Mouse (Mus musculus) frontal cortex, adult (tissue): ENCODE data around the gene Car5b.

ENCODE experiments used
- ATAC-seq: cut with Nextera tagmentation; 2 replicates; pipeline ENCODE4 v1.9.2; 2017; ENCODE audit warnings: mild to moderate bottlenecking, moderate library complexity, mixed read lengths; ENCODE audit not compliant: low TSS enrichment

The Car5b gene

DNA sequence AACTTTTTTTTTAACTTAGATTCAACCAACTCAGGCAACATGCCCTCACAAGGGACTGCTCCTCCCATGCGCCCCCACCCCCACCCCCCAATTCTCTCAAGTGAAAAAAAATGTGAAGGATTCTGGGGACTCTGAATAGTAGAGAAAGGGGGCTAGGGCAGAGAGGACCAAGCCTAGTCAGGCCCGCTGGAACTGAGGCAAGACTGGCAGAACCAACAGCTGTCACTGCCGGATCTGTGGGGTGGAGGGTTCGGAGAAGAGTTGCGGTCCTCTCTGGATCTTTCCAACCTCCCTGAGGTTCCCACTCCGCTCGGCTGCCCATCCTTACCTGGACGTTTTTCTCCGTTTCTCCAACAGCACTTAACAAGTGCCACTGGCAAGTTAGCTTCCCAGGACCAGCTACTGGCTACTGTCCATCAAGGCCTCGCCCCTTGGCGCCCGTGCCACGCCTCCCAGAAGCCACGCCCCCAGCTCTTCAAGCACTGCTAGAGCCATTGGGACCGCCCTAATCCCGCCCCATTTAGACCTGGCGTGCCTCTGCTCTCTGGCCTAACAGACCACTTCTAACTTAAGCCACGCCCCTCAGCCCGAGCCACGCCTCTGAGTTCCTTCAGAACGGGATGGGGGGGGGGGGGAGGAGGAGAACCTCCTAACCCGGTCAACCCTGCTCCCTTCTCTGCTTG lies at the start of gene Car5b:
Car5b (minus strand) TSS at position 391 of the 683 bp plus-strand sequence.
- peak; percentile 78; the same call in 1 of the 2 replicates for ATAC-seq

DNA sequence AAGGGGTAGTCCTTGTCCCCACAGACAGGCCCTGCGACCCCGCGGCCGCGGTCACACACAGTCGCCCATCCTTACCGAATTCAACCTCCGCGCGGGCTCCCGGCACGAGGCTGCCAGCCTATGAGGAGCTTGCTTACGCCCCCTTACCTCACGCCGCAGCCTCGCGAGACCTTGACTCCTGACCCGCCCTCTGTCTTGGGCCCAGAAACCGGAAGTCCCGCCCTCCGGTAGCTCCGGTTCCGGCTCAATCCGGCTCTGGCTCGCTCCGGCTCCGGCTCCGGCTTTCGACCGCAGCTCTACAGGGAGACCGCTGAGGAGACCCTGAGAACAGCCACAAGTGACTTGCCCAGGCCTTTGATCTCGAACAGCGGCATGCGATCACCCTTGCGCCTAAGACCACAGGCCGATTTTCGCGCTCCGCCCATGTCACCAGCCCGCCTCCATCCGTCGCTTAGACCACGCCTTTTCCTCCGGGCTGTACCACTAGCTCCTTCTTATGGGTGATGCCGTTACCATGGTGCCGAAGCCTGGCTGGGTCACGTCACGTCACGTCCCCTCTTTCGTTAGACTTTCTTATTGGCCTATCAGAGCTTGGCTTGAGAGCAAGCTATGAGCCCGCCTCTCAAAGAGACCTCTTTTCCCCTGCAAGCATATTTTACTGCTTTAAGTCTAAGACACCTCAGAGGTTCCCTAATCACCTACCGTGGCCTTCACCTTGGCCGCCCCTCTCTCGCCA lies 48.4 kb upstream of the Car5b start, which contains the start of gene Siah1b:
Siah1b (minus strand) TSS at position 454 of the 736 bp plus-strand sequence.
- peak; percentile 100 for ATAC-seq

DNA sequence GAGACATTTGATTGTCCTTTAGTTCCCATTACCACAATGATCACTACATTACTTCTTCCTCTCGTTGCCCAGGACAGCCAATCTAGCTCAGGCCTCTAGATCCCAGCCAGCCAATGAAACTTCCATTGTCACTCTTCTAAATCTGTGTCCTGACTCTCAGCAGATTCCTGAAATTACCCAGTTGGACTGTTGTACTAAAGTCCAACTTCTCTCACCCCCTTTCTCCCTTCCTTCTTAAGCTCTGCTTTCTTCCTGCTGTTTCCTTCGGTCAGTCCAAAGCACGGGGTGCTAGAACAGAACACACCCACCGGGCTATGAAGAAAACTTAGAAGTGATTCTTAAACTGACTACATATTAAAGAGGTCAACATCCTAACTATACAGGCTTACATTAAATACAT lies 41.2 kb upstream of the Car5b start:
- no peak for ATAC-seq

DNA sequence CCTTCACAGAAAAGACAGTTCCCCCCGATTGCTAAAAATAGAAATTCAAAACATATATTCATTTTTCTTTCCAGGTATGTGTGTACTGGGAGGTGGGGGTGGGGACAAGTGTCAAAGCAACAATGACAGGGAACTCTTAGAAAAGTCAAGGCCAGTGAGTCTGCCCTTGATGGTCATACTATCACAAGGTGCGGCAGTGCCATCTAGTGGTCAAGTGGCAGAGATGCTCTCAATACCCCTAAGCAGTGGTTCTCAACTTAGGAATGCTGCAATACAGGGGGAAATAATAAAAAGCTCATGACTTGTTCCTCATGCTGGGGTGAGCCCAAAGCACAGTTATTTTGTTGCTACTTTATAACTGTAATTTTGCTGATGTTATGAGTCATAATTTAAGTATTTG lies 38.4 kb upstream of the Car5b start:
- ATAC-seq: peak; percentile 95

DNA sequence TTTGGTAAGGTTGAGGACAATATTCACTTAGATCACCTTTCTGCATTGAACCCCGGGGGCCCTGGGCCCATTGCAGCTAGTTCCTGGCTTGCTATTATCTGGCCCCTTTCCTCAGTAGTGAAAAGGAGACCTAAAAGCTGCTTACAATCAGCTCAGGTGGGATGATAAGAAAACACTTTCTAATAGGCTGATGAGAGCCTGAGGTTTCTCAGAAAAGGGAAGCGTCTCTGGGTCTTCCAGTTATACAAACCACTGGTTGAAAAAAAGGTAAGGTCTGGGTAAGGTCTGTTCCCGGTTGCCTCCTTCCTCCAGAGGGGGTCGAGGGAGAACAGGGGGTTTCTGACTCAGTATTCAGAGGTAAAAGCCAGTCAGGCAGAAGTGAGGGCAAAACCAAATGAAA lies 31.3 kb upstream of the Car5b start:
- no peak for ATAC-seq

DNA sequence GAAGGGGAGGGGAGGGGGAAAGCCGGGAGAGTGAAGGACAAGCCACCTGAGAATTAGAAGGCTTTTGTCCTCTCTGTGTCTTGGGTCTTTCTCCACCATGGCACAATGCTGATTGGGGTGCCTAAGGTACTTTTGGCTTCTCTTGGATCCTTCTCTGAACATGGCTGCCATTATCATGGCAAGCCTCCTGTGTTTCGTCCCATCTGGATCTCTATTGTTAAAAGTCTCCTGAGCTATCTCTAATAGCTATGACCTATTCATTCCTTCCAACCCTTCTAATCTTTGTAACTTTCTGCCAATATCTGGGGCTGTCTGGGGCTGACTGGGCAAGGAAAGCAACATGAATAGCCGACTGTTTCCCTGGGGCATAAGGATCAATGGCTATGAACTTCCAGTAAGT lies 30.7 kb upstream of the Car5b start:
- ATAC-seq: no peak

DNA sequence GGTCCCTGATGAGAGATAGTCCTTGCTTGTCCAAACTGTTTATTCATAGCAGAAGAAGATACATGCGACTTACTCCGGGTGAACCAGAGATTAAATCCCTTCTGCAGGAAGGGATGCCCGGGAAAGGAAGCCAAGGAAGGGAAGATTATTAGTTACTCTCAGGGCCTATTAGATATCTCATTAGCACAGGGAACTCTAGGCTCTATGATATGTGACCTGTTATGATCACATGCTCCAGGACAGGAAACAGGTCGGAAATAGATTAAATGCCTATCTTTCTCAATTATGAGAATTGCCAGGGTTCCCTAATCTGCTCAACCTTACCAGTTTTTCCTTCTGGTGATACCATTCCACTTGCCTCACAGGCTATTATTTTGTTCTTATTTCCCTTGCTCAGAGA lies 27.9 kb upstream of the Car5b start:
- ATAC-seq: no peak

DNA sequence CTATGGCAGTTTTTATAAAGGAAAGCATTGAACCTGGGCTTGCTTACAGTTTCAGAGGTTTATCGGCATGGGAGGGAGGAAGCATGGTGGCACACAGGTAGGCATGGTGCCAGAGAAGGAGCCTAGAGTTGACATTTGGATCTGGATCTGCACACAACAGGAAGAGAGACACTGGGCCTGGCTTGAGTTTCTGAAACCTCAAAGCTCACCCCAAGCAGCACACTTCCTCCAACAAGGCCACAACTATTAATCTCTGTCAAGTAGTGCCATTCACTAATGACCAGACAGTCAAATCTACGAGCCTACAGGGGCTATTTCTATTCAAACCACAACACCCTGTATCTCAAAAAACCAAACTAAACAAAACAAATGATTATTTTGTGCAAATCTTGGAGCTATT lies 18.9 kb upstream of the Car5b start:
- ATAC-seq: no peak

DNA sequence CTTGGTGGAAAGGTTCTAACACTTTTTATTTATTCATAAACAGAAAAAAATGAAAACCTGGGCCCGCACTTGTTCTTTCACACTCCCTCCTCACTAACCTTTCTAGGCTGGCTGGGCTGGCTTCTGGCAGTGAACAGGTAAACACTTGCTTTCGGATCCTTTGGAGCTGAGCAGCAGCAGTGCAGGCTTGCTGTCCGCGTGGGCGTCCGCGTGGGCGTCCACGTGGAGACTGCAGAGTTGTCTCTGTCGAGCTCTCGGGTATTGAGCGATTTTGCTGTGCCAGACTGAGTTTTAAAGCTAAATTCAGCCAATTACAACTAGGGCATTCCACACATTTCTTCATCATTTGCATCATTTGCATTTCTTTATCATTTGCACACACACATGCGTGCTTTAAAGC lies 14.3 kb upstream of the Car5b start:
- peak; percentile 85 for ATAC-seq

DNA sequence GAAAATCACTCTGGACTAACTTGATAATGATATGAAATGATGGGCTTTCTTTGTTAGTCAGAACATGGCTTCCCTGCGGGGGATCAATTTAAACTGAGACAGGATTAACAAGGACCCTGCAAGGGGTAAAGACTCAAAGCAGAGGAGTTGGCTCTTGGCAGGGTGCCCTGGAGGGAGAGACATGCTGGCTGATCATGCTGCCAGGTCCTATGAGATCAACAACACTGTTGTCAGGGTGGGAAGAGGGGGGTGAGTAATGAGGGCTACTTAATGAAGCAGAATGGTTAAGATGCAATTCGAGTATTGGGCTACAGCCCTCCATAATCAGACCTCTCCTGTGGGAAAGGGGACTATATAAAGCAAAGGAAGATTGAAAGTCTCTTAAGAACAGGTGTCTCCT lies 11.1 kb upstream of the Car5b start:
- no peak for ATAC-seq

DNA sequence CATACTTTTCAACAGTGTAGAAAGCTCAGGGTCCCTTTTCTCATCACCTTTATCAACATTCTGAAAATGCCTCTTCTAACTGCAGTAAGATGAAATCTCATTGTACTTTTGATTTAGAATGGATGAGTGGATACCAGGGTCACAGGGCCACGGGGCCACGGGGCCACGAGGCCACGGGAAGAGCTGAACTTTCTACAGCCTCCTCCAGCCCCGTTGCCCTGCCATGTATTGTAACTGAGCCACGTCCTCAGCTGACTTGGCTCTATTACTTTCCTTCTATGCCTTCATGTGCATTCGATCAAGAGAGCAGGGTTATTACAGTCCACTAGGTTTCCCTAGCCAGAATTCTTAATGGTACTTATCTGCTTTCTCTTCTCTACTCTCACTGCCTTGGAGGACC lies 8.1 kb upstream of the Car5b start:
- no peak for ATAC-seq

DNA sequence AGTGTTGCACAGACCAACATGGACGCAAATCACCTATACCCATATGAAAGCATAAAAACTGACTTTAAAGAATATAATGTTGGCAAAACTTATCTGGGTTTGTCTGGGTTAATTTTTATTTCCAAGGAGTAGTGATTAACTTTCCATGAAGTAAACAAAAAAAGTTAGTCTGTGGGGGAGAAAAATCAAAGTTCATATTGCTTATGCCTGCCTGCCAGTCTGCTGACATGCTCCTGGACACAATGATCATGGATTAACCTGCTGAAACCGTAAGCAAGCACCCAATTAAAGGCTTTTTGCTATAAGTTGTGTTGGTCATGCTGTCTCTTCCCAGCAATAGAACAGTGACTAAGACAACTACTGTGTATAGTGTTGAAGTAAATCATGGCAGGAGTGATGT lies 7.6 kb upstream of the Car5b start:
- no peak for ATAC-seq

DNA sequence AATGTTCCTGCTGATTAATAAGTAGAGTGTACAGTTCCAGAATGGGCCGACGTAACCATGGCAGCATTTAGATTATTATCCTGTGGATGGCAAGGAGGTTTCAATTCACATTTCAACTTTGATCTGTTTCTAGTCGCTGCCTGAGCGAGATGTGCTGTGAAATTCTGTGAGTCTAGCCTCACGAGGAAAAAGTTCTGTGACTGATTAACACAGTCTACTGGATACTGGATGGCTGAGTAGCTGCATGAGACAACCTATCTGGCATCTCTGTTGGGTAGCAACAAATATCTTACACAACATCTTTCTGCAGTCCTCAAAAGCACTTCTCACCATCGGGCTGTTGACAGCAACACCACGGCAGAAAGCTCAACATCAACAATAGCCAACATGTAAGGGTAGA lies 4.7 kb upstream of the Car5b start:
- ATAC-seq: no peak

DNA sequence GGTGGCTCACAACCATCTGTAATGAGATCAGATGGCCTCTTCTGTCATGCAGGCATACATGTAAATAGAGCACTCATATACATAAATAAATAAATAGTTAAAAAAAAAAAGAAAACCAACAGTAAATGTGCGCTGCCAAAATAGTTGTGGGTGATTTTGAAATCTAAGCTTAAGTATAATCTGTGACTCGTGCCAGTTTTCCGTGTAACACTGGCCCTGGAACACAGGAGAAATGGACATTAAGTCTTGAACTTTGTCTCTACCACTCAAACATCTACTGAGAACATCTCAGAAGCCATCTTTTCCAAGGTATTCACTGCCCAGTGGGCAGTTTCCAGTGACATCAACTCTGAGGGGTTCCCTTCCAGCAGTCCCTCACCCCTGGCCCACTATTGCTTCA lies 12.2 kb downstream of the Car5b start:
- ATAC-seq: no peak

DNA sequence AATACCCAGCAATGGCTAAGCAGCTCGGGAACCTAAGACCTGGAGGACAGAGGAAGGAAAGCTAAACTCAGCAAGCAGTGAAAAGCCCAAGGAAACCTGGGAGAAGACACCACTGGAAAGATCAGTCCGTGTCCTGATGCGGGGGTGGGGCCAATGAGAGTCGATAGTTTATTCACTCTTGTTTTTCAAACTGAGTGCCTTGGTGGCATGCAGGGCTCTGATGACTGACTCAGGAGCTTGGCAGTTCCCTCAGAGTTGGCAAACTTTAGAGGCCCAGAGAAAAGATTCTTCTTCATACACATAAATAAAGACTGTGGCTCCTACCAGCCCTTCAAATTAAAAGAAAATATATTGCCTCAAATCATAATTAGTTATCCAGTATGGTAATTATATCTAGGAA lies 12.8 kb downstream of the Car5b start:
- ATAC-seq: no peak

DNA sequence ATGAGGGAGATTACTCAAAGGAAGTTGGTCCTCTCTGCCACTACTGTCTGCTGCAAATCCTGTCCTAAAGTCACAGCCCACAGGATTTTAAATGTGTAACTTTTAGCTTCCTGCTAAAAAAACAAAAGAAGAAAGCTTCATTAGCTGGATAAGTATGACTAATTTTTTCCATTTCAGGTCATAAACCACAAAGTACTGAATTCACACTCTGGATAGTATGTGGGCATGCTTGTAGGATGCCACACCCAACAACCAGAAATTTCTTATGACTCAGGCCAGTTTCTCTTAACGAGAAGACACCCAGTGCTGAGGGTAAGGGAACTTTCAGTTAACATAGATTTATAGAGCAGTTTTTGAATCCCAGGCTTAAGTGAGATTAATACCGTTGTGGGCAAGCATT lies 14.5 kb downstream of the Car5b start:
- ATAC-seq: no peak

DNA sequence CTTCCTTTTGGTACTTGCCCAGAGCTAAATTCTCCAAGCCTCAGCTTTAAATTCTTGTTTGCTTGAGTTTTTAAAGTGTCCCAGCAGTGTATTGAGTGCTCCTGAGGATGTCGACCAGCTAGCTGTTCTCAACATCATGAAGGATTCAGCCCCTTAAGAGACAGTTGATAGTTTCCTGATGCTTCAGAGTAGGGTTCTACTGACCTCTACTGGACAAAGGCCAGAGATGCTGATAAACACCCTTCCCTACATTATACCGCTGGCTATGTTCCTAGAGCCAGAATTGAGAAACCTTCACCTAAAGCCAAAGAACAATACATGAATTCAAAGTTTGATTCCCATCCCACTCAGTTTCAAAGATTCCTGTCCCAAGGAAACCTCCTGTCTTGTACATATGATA lies 23.0 kb downstream of the Car5b start:
- peak; percentile 82; the same call in 1 of the 2 replicates for ATAC-seq

DNA sequence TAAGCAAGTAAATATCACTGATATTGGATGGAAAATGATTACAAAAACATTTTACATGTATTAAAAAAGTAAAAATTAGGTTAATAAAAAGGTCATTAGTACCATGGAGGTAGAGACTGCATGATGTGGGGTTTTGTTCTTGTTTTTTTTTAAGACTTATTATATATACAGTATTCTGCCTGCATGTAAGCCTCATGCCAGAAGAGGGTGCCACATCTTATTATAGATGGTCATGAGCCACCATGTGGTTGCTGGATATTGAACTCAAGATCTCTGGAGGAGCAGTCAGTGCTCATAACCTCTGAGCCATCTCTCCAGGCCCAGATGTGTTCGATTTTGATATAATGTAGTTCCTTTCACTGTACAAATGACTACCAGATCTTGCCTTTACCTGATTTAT lies 27.9 kb downstream of the Car5b start:
- no peak for ATAC-seq

DNA sequence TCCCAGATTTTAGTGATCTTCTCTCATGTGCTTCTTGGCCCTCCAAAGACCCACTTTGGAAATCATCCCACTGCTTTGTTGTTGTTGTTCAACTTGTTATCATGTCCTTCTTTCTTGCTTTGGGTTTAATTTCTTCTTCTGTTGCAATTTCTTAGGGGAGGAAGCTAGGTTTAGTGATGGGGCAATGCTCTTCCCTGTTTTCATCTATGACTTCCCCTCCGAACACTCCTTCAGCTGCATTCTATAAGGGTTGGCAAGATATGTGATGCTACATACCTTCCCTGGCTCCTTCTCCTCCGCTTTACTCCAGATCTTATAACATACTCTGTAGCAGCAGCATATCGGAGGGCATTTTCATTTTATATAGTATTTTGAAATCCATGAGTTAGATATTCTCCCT lies 31.0 kb downstream of the Car5b start:
- no peak for ATAC-seq

DNA sequence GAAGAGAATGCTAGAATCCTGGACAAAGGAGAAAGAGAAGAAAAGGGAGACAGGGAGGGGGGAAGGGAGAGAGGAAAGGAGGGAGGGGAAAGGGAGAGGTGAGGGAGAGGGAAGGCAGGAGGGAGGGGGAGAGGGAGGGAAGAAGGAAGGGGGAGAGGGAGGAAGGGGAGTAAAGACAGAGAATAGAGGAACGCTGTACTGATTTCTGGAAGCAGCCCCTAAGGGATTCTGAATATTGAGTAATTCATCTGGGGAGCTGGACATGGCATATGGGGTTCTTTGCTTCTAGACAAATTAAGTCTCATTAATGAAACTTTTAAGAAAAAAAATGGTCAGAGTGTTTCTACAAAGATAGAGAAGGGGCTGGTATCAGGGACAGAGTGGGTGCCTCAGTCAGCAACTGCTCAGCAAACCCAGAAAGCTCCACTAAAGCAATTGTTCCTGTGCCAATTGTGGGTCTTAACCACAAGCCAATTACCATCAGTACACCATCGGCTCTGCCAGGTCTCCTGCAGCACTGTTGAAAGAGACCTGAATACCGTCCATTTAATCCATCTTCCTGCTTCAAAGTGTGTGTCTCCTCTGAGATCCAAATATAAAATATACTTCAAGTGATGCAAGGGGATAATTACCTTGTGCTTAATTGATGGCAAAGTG lies 40.0 kb downstream of the Car5b start:
- ATAC-seq: no peak

DNA sequence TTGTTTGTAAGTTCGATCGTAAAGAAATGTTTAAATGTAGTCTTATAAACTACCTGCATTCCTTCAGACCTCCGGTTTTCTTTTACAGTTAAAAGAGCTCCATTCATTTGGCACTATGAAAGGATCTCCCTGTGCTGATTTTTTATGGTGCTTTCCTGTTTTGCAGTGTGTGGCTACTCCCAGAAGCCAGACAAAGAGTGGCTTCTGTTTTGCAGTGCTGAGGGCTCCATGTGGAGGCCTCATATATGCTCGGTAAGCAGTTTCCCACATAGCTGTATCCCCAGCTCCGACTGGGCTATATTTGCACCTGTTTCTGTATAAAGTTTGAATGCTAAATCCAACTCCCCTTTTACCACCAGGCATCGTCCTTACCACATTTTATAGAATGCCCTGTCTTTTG lies 45.7 kb downstream of the Car5b start:
- no peak for ATAC-seq

DNA sequence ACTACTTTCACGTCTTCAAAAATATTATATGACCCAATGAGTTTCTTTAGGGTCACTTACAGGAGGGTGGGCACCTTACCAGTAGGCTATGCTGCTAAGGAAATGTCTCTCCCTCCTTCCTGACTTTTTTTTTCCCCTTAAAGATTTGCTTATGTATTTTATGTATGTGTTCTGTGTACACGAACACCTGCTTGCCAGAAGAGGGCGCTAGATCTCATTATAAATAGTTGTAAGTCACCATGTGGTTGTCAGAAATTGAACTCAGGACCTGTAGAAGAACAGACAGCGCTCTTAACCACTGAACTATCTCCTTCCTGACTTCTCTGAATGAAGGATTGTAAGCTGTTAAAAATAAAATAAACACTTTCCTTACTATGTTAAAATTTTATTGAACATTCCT lies 46.3 kb downstream of the Car5b start:
- no peak for ATAC-seq

DNA sequence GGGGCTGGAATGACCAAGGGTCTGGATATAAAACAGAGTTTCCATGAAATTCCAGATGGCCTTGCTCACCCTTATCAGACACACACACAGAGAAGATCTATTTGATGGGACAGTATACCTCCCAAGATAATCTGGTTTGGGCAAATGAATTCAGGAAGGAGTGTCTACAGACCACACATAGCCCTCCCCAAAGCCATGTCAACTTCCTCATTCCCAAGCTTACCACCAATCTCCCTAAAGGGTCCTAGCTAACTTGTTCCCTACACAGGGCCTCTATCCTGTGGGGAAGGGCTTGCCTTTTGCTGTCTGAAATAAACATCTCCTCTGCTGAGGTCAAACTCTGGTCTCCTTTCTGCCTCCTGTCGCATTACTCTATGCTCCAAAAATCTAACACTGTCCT lies 46.7 kb downstream of the Car5b start:
- no peak for ATAC-seq
